Mouse (Mus musculus) C2C12 (cell line): ENCODE measurements around the gene A630076J17Rik.

ENCODE experiments used
- CEBPB ChIP-seq: IDR thresholded peaks from one replicate; pipeline ENCODE4 v1.6.1; 2011; ENCODE audit warnings: low read depth, mild to moderate bottlenecking, control low read depth, moderate library complexity
- CTCF ChIP-seq: IDR thresholded peaks from one replicate; pipeline ENCODE4 v1.5.1; 2011; ENCODE audit not compliant: control insufficient read depth, insufficient read depth, insufficient read length
- FOSL1 ChIP-seq: IDR thresholded peaks from one replicate; pipeline ENCODE4 v1.8.0; 2011; ENCODE audit warnings: mild to moderate bottlenecking, low read length; ENCODE audit not compliant: poor library complexity, insufficient read depth, severe bottlenecking
- MAX ChIP-seq: IDR thresholded peaks from one replicate; pipeline ENCODE4 v1.6.1; 2011; ENCODE audit warnings: mild to moderate bottlenecking, control low read depth
- MYOD1 ChIP-seq: IDR thresholded peaks from one replicate; pipeline ENCODE4 v1.6.1; 2011; ENCODE audit warnings: low read depth; ENCODE audit not compliant: control insufficient read depth, insufficient read length
- MYOG ChIP-seq: IDR thresholded peaks from one replicate; pipeline ENCODE4 v1.6.1; 2011; ENCODE audit not compliant: control insufficient read depth, insufficient read length; ENCODE audit errors: extremely low read depth
- USF1 ChIP-seq: IDR thresholded peaks from one replicate; pipeline ENCODE4 v1.6.1; 2011; ENCODE audit warnings: low read depth, mild to moderate bottlenecking, control low read depth, moderate library complexity

GRCm38 (mm10) chr3:107231202-107231601 is 788 bp downstream of the A630076J17Rik start:
- TF ChIP-seq MYOD1 (no peak), CTCF (no peak), MAX (no peak), FOSL1 (no peak), USF1 (no peak), MYOG (no peak), CEBPB (no peak)
